Mouse (Mus musculus): ENCODE results near the gene Nup62.

Gene Nup62

DNA sequence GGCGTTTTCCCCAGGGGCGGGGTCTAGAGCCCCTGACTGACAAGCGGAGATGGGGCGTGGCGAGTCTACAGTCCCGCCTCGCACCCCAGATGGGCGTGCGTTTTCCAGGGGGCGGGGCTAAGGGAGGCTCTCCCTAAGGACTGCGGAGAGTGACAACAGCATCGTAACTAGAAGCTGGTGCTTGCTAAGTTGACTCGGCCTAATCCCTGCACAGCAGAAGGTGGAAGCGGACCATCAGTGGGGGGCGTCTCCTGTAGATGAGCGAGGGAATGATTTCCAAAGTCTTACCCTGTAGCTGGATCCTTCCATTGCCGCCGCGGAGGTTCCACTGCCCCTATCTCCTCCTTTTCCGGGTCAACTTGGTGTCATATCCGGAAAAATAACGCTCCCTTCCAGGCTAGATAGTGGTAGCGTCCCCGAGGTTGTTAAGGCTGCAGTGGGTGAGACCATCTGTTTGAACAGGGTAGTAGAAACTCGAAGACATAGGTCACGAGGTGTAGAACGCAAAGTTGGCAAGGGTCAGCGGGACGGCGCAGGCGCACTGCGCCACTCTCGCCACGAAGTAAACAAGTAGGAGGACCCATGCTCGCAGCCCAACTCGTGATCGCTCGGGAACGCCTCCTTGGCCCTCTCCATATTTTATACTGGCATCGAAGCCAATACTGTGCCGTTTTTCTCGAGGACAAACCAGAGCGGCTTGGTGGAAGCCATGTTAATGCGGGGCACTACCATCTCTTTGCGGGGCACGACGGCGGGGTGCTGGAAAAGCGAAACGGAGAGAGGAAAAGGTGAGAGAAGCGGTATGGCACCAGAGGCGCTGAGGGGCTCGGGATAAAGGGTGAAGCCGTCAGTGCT lies 32.9 kb downstream of the Nup62 start, which contains the start of the genes Akt1s1 and Tbc1d17:
Akt1s1 (plus strand) TSS at position 431 of the 855 bp plus-strand sequence.
Tbc1d17 (minus strand) TSS at position 519 of the 855 bp plus-strand sequence.
- DNase-seq (ENCODE audit: low spot score in 2 of 2), result peak; percentile 93 to 96

DNA sequence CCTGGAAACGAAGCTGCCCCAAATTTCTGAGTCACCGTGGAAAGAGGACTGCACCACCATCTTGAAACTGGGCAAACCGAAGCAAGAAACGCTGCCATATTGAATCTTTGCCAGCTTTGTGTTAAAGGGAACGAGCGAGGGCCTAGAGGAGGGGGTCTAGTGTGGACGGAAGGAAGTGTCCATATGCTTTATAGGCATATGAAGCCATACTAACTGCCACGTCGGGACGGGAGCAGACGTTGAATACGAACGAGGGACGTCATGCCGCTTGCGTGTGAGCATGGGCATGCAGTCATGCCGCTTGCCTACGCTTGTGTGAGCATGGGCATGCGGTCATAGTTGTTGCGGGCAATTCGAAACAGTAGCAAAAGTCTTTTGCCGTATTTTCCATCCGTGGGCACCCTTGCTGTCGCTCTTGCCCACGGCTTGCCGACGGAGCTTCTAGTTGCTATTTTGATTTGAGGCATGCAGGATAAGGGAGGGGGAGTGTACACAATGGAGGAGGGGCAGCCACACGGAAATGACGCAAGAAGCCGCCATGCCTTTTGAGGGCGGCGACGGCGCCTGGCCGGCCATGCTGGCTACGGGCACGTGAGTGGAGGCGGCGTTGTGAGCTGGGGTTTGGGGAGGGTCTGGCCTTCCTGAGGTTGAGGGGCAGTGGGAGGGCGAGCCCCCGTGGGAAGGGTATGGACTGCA lies 33.7 kb downstream of the Nup62 start:
- DNase-seq (ENCODE audit: low spot score in 2 of 2), result peak; percentile 90

GRCm38 (mm10) chr7:44850146-44850545 lies 34.3 kb downstream of the Nup62 start:
- peak; percentile 58 to 82 for DNase-seq (ENCODE audit: low spot score in 2 of 2)

DNA sequence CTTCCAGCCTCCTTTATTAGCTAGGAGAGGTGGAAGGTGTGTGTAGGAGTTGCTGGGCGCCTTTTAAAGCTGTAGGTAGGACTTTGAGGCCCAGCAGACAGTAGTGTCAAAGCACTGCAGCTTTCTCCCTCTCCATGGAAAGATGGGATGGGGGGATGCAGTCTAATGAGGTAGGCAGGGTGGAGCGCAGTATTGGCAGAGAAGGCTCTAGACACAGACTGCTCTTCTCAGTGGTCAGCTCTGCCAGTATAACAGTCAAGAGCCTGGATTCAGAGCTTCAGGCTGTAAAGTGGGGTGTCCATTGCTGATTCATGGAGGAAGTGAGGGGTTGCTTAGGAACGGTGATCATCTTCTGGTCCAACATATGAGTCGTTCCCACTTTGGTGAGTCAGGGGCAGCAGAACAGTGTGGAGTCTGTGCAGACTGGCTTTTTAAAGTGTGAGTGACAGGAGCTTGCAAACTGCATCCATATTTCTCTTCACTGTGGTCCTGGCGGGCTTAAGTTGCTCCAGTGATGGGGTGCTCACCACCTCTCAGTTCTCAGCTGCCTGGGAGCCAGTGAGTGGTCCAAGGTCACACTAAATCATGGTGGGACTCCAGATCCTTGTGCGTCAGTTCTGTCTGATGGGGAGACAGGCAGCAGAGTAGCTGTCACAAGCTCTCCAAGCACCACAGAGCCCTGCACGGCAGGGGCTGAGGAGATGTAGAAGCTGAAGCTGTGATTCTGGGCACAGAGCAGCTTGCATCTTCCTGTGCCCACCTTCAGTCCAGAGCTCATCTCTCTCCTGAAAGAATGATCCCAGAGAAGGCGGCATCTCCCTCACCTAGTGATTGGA lies 35.1 kb downstream of the Nup62 start:
- no peak for DNase-seq (ENCODE audit: low spot score in 2 of 2)

DNA sequence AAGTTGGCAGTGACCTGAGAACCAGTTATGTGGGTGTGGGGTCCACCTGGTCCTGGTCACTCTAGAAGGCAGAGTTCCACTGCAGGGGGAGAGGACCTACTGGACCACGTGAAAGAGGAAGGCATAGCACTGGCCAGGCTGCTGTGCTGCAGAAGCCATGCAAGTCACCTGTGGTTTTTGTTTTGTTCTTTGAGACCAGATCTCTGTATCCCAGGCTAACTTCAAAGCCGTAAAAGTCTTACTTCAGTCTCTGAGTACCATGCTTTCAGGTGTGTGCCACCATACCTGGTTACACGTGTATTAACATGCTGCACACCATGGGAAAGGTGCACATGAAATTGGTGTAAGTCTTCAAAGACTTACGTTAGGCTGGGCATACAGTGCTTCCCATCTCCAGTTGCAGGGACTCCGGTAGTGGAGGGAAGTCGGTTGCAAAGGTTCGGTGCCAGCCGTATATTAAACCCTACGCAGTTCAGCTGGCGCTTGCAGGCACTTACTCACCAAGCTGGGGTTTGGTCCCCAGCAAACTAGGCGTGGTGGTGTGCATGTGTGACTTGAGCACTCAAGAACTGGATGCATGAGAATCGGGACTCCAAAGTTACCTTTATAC lies 35.8 kb downstream of the Nup62 start:
- no peak for DNase-seq (ENCODE audit: low spot score in 2 of 2)

DNA sequence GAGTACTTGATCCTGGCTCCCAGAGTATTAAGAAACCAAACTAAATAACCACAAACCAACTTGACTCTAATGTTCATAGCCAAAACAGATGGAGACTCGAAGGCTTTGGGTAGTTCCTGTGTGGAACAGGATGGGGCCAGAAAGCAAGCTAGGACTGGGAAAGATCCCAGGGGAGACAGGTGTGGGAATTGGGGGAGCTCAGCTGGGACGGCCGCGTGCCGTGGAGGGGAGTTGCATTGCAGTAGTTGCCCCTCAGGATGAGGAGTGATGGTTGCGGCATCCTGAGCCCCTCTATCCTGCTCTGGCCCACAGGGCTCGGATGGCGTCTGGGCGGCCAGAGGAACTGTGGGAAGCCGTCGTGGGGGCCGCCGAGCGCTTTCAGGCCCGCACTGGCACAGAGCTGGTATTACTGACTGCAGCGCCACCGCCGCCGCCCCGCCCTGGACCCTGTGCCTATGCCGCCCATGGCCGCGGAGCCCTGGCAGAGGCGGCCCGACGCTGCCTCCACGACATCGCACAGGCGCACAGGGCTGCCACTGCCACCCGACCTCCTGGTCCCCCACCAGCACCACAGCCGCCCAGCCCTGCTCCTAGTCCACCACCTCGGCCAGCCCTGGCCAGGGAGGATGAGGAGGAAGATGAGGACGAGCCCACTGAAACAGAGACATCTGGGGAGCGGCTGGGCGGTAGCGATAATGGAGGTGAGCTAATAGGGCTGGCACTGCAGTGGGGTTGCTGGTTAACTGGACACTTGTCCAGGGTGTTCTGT lies 36.6 kb downstream of the Nup62 start:
- peak in 1 of 2 experiments; percentile 23 for DNase-seq (ENCODE audit: low spot score in 2 of 2)

- DNase-seq (ENCODE audit: low spot score in 2 of 2), result no peak
Observed at GRCm38 (mm10) chr7:44853065-44853464, 37.2 kb downstream of the Nup62 start.

GRCm38 (mm10) chr7:44853596-44854355 lies 37.9 kb downstream of the Nup62 start:
- peak in 1 of 2 experiments; percentile 51 for DNase-seq (ENCODE audit: low spot score in 2 of 2)

DNA sequence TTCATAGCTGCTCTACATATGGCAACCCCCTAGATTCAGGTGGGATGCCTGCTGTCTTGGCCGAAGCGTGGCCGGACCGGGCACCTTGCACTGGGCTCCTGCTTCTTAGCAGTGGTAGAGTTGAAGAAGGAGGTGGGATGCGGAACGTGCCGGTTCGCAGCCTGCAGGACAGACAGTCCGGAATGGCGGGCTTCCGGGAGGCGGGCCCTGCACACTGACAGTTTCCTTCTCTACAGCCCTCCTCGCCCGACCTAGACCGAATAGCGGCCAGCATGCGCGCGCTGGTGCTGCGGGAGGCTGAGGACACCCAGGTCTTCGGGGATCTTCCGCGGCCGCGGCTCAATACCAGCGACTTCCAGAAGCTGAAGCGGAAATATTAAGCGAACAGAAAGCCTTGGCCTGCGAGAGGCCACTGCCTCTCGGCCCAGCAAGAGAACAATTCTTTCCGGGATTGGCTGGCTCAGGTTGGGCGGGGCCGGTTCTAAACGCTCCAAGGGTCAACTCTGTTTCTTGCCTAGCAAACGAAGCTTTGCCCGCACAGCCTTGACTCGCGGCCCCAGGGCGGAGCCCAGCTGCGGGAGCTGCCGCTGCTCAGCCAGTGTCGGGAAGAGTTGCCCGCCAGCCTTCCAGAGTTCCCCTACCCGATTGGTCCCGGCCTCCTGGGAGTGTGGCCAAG lies 38.6 kb downstream of the Nup62 start:
- peak; percentile 87 to 89 for DNase-seq (ENCODE audit: low spot score in 2 of 2)

DNA sequence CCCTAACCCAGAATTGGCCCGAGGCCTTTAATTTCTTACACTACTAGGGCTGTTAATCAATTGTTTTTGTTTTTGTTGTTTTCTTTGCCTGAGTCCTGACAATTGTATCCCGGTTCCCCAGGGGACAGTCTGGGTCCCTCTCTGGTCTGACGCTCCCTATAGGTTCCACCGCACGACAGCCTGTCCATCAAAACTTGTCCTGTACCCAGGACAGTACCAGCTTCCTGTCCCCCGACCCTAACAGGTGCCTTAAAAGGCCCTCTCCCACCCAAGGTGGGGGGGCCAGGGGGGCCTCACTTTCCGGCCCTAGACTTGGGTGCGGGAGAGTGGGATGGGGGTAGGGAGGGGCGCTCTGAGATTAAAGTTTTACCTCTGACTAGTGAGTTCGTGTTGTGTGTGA lies 39.1 kb downstream of the Nup62 start:
- DNase-seq (ENCODE audit: low spot score in 2 of 2), result no peak

DNA sequence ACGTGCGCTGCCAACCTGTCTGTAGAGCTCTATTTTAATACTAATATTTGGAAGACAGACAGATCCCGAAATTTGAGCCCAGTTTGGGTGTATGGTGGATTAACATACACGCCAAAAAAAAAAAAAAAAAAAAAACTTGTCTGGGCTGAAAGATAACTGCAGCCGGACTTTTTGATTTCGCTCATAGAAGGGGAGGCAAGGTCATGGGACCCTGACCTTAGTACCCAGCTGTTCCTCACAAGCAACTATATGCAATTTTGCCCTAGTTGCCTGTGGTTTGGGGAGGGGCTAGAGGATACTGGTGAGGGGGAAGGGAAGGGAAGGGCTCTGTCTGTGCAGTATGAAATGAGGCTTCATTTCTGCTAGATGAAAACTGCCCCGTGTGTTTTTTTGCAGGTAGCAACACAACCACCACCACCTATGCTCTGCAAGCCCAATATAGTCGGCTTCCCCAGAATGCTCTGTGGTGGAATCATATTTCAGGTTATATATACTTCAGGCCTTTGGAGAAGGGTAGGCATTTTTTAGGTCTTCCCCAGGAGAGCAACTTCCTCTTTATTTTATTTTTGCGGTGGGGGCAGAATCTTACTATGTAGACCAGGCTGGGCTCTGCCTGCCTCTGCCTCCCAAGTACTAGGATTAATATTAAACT lies 40.5 kb downstream of the Nup62 start:
- peak in 1 of 2 experiments; percentile 42 for DNase-seq (ENCODE audit: low spot score in 2 of 2)

DNA sequence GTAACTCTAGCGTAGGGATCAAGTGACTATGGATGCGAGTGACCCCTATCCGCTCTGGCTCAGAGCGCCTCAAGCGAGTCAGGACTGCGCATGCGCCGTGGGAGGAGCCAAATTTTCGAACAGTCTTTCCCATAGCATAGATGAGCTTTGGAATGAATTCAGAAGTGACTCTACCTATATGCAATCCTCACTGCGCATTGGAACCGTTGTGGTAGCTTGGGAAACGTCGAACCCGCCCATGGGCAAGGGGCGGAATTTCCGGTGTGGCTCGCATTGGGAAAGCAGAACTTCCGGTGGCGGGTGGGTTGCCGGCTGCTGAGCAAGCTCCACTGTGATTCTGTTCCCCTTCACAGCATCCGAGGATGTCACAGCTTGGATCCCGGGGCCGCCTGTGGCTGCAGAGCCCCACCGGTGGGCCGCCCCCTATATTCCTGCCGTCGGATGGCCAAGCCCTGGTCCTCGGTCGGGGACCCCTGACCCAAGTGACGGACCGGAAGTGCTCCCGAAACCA lies 41.2 kb downstream of the Nup62 start, which contains the start of gene Pnkp:
Pnkp (plus strand) TSS at position 98 of the 511 bp plus-strand sequence.
- DNase-seq (ENCODE audit: low spot score in 2 of 2), result peak; percentile 86 to 91

GRCm38 (mm10) chr7:44857905-44858304 lies 42.0 kb downstream of the Nup62 start:
- DNase-seq (ENCODE audit: low spot score in 2 of 2), result peak; percentile 65 to 82

GRCm38 (mm10) chr7:44859896-44860295 lies 44.0 kb downstream of the Nup62 start:
- no peak for DNase-seq (ENCODE audit: low spot score in 2 of 2)

DNA sequence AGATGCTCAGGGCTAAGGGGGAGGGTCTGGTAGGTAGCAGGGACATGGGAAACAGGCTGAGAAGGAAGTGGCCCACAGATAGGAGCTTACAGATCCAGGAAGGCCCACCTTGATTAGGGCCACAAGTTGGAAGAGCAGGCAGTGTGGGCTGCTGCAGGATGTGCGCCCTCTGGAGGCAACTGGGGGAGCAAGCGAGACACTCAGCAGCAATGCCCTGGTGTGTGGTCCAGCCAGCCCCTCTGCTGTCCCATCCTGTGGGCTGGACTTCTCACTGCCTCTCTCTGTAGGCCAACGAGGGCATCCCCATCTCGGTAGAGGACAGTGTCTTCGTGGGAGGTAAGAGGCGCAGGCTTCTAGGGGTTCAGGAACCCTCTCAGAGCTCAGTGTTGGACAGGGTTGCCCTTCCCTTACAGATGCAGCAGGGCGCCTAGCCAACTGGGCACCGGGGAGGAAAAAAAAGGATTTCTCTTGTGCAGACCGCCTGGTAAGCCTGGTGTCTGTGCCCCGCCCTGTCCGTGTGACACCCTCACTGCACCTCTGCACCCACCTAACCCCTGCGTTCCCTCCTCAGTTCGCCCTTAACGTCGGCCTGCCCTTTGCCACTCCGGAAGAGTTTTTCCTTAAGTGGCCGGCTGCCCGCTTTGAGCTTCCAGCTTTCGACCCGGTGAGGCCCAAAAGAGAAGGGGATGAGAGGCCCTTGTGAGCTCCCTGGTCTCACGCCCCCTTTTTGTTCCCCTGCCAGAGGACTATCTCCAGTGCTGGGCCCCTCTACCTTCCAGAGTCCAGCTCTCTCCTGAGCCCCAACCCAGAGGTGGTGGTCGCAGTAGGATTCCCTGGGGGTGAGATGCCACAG lies 44.9 kb downstream of the Nup62 start:
- peak; percentile 66 to 87 for DNase-seq (ENCODE audit: low spot score in 2 of 2)

- no peak for DNase-seq (ENCODE audit: low spot score in 2 of 2)
Observed at GRCm38 (mm10) chr7:44861429-44861816, 45.5 kb downstream of the Nup62 start.

DNA sequence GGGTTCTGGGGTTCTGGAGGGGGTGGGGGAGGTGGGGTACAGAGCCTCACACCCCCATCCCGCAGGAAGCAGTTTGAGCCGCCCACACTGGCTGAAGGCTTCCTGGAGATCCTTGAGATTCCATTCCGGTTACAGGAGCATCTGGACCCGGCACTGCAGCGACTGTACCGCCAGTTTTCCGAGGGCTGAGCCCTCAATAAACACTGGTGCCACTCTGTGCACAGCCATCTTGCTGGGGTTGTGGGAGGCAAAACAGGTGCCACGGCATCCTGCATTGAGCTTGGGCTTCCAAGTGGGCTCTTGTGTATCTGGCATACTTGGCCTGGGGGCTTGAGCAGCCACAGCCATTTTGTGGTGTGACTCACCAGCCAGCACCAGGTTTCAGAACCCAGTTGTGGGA lies 46.5 kb downstream of the Nup62 start:
- DNase-seq (ENCODE audit: low spot score in 2 of 2), result no peak

DNA sequence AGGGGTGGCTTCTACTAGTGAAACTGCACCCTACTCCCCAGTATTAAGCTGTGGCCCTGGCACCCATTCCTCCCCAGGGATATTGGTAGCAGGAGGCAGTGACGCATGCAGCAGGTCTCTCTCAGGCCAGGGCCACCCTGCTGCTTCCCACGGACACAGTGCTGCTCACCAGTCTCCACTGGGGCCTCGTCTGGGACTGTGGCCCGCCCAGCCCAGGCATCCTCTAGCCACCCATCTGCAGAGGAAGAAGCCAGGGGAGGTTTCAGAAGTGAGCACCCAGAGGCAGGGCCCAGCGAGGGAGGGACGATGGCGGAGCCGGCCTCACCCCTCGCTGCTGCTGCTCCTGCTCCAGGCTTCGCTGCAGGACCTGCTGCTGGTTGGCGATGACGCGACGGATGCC lies 47.3 kb downstream of the Nup62 start:
- DNase-seq (ENCODE audit: low spot score in 2 of 2), result no peak

Measured in spleen, postnatal 10 days (tissue).